Mouse (Mus musculus): ENCODE data around the gene N4bp1. TPM values are rescaled to one million over a fixed set of nuclear protein-coding genes. Genes with fewer than 3 reads are reported as not detected.

The N4bp1 gene
- polyA plus RNA-seq, 1 experiment from 2014 or later = 13.6 TPM

DNA sequence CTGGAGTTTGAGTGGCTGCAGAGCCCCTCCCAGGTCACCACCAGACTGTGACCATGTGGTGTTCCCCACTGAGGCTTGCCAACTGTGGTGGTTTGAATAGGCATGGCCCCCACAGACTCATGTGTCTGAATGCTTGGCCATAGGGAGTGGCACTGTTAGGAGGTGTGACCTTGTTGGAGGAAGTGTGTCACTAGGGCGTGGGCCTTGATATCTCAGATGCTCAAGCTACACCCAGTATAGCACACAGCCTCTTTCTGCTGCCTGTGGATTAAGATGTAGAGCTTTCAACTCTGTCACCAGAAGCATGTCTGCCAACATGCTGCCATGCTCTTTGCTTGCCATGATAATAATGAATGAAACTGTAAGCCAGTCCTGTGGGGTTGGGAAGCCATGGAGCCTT is 51.1 kb downstream of the N4bp1 start:
- Histone ChIP-seq H3K27me3 (ENCODE audit: control insufficient read depth, insufficient read depth, low read length) (no peaks in the 10 kb centered on the region), H3K36me3 (ENCODE audit: control insufficient read depth, insufficient read depth, low read length) (no peaks in the 10 kb centered on the region), H3K27ac (replicated peaks; ENCODE audit: low read depth, low read length) (no peak overlapping the region), H3K4me1 (ENCODE audit: control insufficient read depth, insufficient read depth, low read length) (no peaks in the 10 kb centered on the region), H3K4me2 (ENCODE audit: low read length) (no peak overlapping the region), H3K9me3 (ENCODE audit: control insufficient read depth, low read length) (no peaks in the 10 kb centered on the region), H3K9ac (replicated peaks; ENCODE audit: low read length) (no peak overlapping the region), H3K4me3 (replicated peaks; ENCODE audit: low read depth, low read length) (no peak overlapping the region)
- DNase-seq = no peak
- no peak for ATAC-seq (ENCODE audit: low FRiP score, low TSS enrichment)
- 91% methylated on average over 1 of the region's 1 CpGs for whole genome bisulfite sequencing

- DNase-seq = no peak
- H3K27me3 ChIP-seq (ENCODE audit: control insufficient read depth, insufficient read depth, low read length) = no peaks in the 10 kb centered on the region
- 66% methylated on average over 2 of the region's 2 CpGs for WGBS
- ATAC-seq (ENCODE audit: low FRiP score, low TSS enrichment) = no peak
- no peak overlapping the region for H3K9ac ChIP-seq (replicated peaks; ENCODE audit: low read length)
- H3K4me2 ChIP-seq (ENCODE audit: low read length) = no peak overlapping the region
- no peak overlapping the region for H3K4me3 ChIP-seq (replicated peaks; ENCODE audit: low read depth, low read length)
- no peaks in the 10 kb centered on the region for H3K9me3 ChIP-seq (ENCODE audit: control insufficient read depth, low read length)
- H3K4me1 ChIP-seq (ENCODE audit: control insufficient read depth, insufficient read depth, low read length) = peaks cover 4% of the 10 kb centered on the region; the same call in 1 of the 2 replicates
- H3K27ac ChIP-seq (replicated peaks; ENCODE audit: low read depth, low read length) = no peak overlapping the region
- no peaks in the 10 kb centered on the region for H3K36me3 ChIP-seq (ENCODE audit: control insufficient read depth, insufficient read depth, low read length)
Observed at GRCm38 (mm10) chr8:86828925-86829324, 56.1 kb downstream of the N4bp1 start.

GRCm38 (mm10) chr8:86827199-86827598 is 57.9 kb downstream of the N4bp1 start:
- Histone ChIP-seq H3K27ac (replicated peaks; ENCODE audit: low read depth, low read length) (no peak overlapping the region), H3K36me3 (ENCODE audit: control insufficient read depth, insufficient read depth, low read length) (no peaks in the 10 kb centered on the region), H3K27me3 (ENCODE audit: control insufficient read depth, insufficient read depth, low read length) (no peaks in the 10 kb centered on the region), H3K4me1 (ENCODE audit: control insufficient read depth, insufficient read depth, low read length) (peaks cover 4% of the 10 kb centered on the region; the same call in 1 of the 2 replicates), H3K4me3 (replicated peaks; ENCODE audit: low read depth, low read length) (no peak overlapping the region), H3K4me2 (ENCODE audit: low read length) (no peak overlapping the region), H3K9ac (replicated peaks; ENCODE audit: low read length) (no peak overlapping the region), H3K9me3 (ENCODE audit: control insufficient read depth, low read length) (no peaks in the 10 kb centered on the region)
- no peak for ATAC-seq (ENCODE audit: low FRiP score, low TSS enrichment)
- 95% methylated on average over 5 of the region's 5 CpGs for WGBS
- DNase-seq = no peak

DNA sequence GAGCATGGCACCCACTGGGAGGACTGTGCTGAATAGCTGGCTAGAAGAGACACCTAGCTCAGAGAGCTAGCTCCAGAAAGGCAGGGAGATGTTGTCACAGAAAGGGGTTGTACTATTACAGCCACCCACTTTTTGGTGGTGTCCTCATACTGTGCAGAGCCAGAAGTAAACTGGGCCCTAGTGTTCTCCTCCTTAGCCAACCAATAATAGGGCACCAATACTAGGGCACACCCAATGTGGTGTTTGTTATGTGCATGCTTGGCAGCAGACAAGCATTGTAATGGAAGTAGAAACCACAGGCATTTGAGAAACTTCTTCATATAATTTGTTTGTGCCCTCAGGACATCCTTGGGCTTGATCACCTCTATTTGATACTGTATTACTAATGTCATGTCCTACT is 58.5 kb downstream of the N4bp1 start:
- Histone ChIP-seq H3K27me3 (ENCODE audit: control insufficient read depth, insufficient read depth, low read length) (no peaks in the 10 kb centered on the region), H3K9ac (replicated peaks; ENCODE audit: low read length) (no peak overlapping the region), H3K27ac (replicated peaks; ENCODE audit: low read depth, low read length) (no peak overlapping the region), H3K36me3 (ENCODE audit: control insufficient read depth, insufficient read depth, low read length) (no peaks in the 10 kb centered on the region), H3K4me1 (ENCODE audit: control insufficient read depth, insufficient read depth, low read length) (peaks cover 4% of the 10 kb centered on the region; the same call in 1 of the 2 replicates), H3K4me2 (ENCODE audit: low read length) (no peak overlapping the region), H3K9me3 (ENCODE audit: control insufficient read depth, low read length) (no peaks in the 10 kb centered on the region), H3K4me3 (replicated peaks; ENCODE audit: low read depth, low read length) (no peak overlapping the region)
- no peak for ATAC-seq (ENCODE audit: low FRiP score, low TSS enrichment)
- DNase-seq = no peak

DNA sequence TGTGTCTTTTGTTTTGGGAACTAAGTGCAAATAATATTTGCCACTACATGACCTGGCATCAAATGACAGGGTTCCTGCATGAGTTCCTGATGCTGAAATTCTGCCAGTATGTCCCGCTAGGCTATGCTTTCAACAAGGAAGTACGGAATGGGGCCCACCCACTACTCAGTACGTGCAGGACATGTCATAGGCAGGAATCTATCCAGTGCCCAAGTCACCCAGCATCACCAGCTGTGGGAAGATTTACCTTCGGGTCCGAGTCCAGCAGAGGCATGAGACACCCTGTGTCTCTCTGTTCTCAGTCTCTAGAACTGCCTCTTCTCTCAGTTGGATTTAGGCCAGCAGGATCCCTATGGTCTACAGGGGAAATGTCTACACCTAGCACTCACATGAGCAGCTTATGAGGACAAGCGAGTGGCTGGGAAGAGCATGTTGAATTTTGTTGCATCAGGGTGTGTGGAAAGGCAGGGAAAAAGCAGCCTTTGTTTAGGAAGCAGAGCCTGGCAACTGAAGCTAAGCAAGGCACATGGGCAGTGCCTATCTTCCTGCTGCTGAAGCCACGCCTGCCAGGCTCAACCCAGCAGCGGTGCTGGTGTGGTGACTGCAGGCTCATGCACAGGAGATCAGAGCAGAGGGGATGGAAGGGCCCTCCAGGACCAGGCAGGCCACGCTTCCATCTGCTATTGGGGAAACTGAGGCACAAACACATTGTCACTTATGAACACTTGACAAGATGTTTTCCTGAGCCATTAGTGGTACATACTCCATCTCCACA is 59.2 kb downstream of the N4bp1 start:
- no peak for ATAC-seq (ENCODE audit: low FRiP score, low TSS enrichment)
- H3K36me3 ChIP-seq (ENCODE audit: control insufficient read depth, insufficient read depth, low read length) = no peaks in the 10 kb centered on the region
- DNase-seq = no peak

GRCm38 (mm10) chr8:86824735-86825134 is 60.3 kb downstream of the N4bp1 start:
- Histone ChIP-seq H3K4me1 (ENCODE audit: control insufficient read depth, insufficient read depth, low read length) (peaks cover 4% of the 10 kb centered on the region; the same call in 1 of the 2 replicates), H3K4me2 (ENCODE audit: low read length) (no peak overlapping the region), H3K36me3 (ENCODE audit: control insufficient read depth, insufficient read depth, low read length) (no peaks in the 10 kb centered on the region), H3K27me3 (ENCODE audit: control insufficient read depth, insufficient read depth, low read length) (no peaks in the 10 kb centered on the region), H3K9ac (replicated peaks; ENCODE audit: low read length) (no peak overlapping the region), H3K4me3 (replicated peaks; ENCODE audit: low read depth, low read length) (no peak overlapping the region), H3K27ac (replicated peaks; ENCODE audit: low read depth, low read length) (no peak overlapping the region), H3K9me3 (ENCODE audit: control insufficient read depth, low read length) (no peaks in the 10 kb centered on the region)
- ATAC-seq (ENCODE audit: low FRiP score, low TSS enrichment) = no peak; the same call in 1 of the 2 replicates
- peak; percentile 73 for DNase-seq
- WGBS = 7% methylated on average over 4 of the region's 4 CpGs

More for the DNA sequence above, 59.2 kb downstream of the N4bp1 start:
- H3K9ac ChIP-seq (replicated peaks; ENCODE audit: low read length) = no peak overlapping the region
- no peaks in the 10 kb centered on the region for H3K9me3 ChIP-seq (ENCODE audit: control insufficient read depth, low read length)
- no peaks in the 10 kb centered on the region for H3K27me3 ChIP-seq (ENCODE audit: control insufficient read depth, insufficient read depth, low read length)
- peaks cover 4% of the 10 kb centered on the region; the same call in 1 of the 2 replicates for H3K4me1 ChIP-seq (ENCODE audit: control insufficient read depth, insufficient read depth, low read length)
- H3K4me2 ChIP-seq (ENCODE audit: low read length) = no peak overlapping the region
- no peak overlapping the region for H3K4me3 ChIP-seq (replicated peaks; ENCODE audit: low read depth, low read length)
- 85% methylated on average over 9 of the region's 9 CpGs for WGBS
- H3K27ac ChIP-seq (replicated peaks; ENCODE audit: low read depth, low read length) = no peak overlapping the region

DNA sequence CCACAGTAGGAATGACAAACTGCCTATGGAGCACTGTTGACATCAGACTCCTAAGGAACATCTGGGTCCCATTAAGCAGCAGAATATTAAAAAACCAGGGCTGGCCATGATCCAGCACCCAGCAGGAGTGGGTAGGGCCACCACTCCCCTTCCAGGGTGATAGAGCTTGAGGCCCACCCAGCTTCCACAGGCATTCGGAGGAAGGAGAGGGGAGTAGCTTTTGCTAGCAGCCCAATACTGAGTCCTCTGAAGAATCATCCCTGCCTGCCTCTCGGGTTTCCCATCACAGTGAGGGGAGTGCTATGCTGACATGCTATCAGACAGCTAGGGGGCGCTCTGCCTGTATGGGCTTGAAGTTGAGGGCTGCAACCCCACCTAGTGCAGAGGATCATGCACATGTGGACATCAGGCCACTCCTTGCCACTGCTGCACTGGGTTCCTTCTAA is 64.3 kb downstream of the N4bp1 start:
- WGBS = 15% methylated on average over 3 of the region's 3 CpGs
- H3K9ac ChIP-seq (replicated peaks; ENCODE audit: low read length) = no peak overlapping the region

DNA sequence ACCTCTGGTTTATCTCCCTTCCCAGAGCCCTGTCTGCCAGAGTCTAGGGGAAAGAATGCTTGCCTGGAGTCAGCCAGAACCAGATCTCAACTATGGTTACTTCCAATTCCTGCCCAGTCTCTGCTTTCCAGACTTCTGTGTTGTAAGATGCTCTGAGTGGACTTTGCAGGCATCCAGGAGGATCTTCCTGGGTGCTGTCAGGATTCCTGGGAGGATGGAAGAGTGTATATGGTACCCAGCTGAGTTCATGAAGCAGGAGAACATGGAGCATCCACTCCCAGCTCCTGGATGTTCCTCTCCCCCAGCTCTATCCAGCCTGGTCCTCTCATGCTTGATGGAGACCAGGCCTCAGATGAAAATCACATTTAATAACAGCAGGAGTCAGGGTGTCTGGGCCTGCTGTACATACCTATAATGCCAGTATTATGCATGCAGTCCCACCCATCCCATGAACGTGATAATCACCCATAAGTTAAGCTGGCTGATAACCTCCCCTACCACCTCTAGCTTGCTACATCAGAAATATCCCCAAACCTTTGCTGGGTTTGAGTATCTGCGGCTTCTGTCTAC is 64.8 kb downstream of the N4bp1 start:
- WGBS = 82% methylated on average over 2 of the region's 2 CpGs
- Histone ChIP-seq H3K4me3 (replicated peaks; ENCODE audit: low read depth, low read length) (no peak overlapping the region), H3K9ac (replicated peaks; ENCODE audit: low read length) (no peak overlapping the region), H3K27me3 (ENCODE audit: control insufficient read depth, insufficient read depth, low read length) (no peaks in the 10 kb centered on the region), H3K4me2 (ENCODE audit: low read length) (no peak overlapping the region), H3K27ac (replicated peaks; ENCODE audit: low read depth, low read length) (no peak overlapping the region), H3K9me3 (ENCODE audit: control insufficient read depth, low read length) (no peaks in the 10 kb centered on the region), H3K4me1 (ENCODE audit: control insufficient read depth, insufficient read depth, low read length) (peaks cover 2% of the 10 kb centered on the region; the same call in 1 of the 2 replicates), H3K36me3 (ENCODE audit: control insufficient read depth, insufficient read depth, low read length) (no peaks in the 10 kb centered on the region)
- ATAC-seq (ENCODE audit: low FRiP score, low TSS enrichment) (no peak), DNase-seq (no peak)

More for the DNA sequence above, 64.3 kb downstream of the N4bp1 start:
- no peak overlapping the region for H3K4me3 ChIP-seq (replicated peaks; ENCODE audit: low read depth, low read length)
- H3K9me3 ChIP-seq (ENCODE audit: control insufficient read depth, low read length) = no peaks in the 10 kb centered on the region
- no peak overlapping the region for H3K4me2 ChIP-seq (ENCODE audit: low read length)
- ATAC-seq (ENCODE audit: low FRiP score, low TSS enrichment) (no peak), DNase-seq (peak; percentile 48)
- peaks cover 4% of the 10 kb centered on the region; the same call in 1 of the 2 replicates for H3K4me1 ChIP-seq (ENCODE audit: control insufficient read depth, insufficient read depth, low read length)
- H3K27me3 ChIP-seq (ENCODE audit: control insufficient read depth, insufficient read depth, low read length) = no peaks in the 10 kb centered on the region
- no peak overlapping the region for H3K27ac ChIP-seq (replicated peaks; ENCODE audit: low read depth, low read length)
- H3K36me3 ChIP-seq (ENCODE audit: control insufficient read depth, insufficient read depth, low read length) = no peaks in the 10 kb centered on the region

DNA sequence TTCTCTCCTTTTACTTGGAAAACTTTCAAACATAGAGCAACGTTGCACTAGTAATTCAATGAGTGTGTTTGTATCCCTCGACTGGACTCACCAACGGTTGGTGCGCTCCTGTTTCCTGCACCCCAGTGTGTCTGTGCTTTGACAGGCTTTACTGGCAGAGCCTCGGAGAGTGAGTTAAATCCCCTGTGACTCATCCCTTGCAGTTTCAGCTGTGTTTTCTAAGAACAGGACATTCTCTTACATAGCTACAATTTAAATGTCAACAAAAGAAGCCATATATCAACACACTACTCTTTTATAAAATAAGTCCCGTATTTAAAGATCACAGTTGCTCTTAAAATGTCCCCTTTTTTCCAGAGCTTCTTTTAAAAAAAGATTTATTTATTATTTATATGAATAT is 65.6 kb downstream of the N4bp1 start:
- no peaks in the 10 kb centered on the region for H3K4me1 ChIP-seq (ENCODE audit: control insufficient read depth, insufficient read depth, low read length)
- DNase-seq = no peak
- no peaks in the 10 kb centered on the region for H3K27me3 ChIP-seq (ENCODE audit: control insufficient read depth, insufficient read depth, low read length)
- H3K4me3 ChIP-seq (replicated peaks; ENCODE audit: low read depth, low read length) = no peak overlapping the region
- ATAC-seq (ENCODE audit: low FRiP score, low TSS enrichment) = no peak
- no peak overlapping the region for H3K27ac ChIP-seq (replicated peaks; ENCODE audit: low read depth, low read length)
- H3K36me3 ChIP-seq (ENCODE audit: control insufficient read depth, insufficient read depth, low read length) = no peaks in the 10 kb centered on the region
- 53% methylated on average over 6 of the region's 6 CpGs for WGBS
- no peak overlapping the region for H3K4me2 ChIP-seq (ENCODE audit: low read length)
- no peak overlapping the region for H3K9ac ChIP-seq (replicated peaks; ENCODE audit: low read length)
- no peaks in the 10 kb centered on the region for H3K9me3 ChIP-seq (ENCODE audit: control insufficient read depth, low read length)

Measured in midbrain, embryonic 14.5 days (tissue).